Mouse (Mus musculus) hindbrain, embryonic 14.5 days (tissue): ENCODE measurements around the gene Gm8127. TPM values are rescaled to one million over a fixed set of nuclear protein-coding genes. Genes with fewer than 3 reads are reported as not detected.
"Not testable (repeated sequence)": the region's sequence is repeated elsewhere in the genome, so short reads cannot be mapped to it uniquely, and the experiment has no call there.

ENCODE experiments used
- ATAC-seq: fragments of 200-750 bp; cut with Nextera tagmentation; 2 replicates; pipeline ENCODE4 v1.8.0; 2017; ENCODE audit warnings: moderate number of reproducible peaks, mild to moderate bottlenecking, moderate TSS enrichment, moderate library complexity; ENCODE audit not compliant: low FRiP score
- DNase-seq: peaks from one replicate; pipeline ENCODE4 v3.0.0-alpha.2; 2015; ENCODE audit warnings: low spot score
- H3K27ac ChIP-seq: fragments of 300-500 bp; sonication (generic); 2 replicates; pipeline ENCODE4 v1.5.1; 2014; ENCODE audit warnings: mild to moderate bottlenecking, moderate library complexity
- H3K27me3 ChIP-seq: fragments of 300-500 bp; sonication (generic); 2 replicates; pipeline ENCODE4 v1.6.1; 2014; ENCODE audit warnings: mild to moderate bottlenecking, low read length, mixed read lengths; ENCODE audit not compliant: control insufficient read depth, insufficient read depth
- H3K36me3 ChIP-seq: fragments of 300-500 bp; sonication (generic); replicated peaks from 2 replicates; pipeline ENCODE4 v1.6.1; 2014; ENCODE audit not compliant: control insufficient read depth, insufficient read depth
- H3K4me1 ChIP-seq: fragments of 300-500 bp; sonication (generic); replicated peaks from 2 replicates; pipeline ENCODE4 v1.6.1; 2014; ENCODE audit warnings: antibody characterized with exemption, low read length, mixed read lengths; ENCODE audit not compliant: control insufficient read depth, insufficient read depth
- H3K4me2 ChIP-seq: fragments of 300-500 bp; sonication (generic); replicated peaks from 2 replicates; pipeline ENCODE4 v1.6.1; 2014; ENCODE audit warnings: mild to moderate bottlenecking, moderate library complexity
- H3K4me3 ChIP-seq: fragments of 300-500 bp; sonication (generic); replicated peaks from 2 replicates; pipeline ENCODE4 v1.5.1; 2014; ENCODE audit warnings: mild to moderate bottlenecking, low read length
- H3K9ac ChIP-seq: fragments of 300-500 bp; sonication (generic); 2 replicates; pipeline ENCODE4 v1.6.1; 2014
- H3K9me3 ChIP-seq: fragments of 300-500 bp; sonication (generic); 2 replicates; pipeline ENCODE4 v1.6.1; 2016; ENCODE audit warnings: low read length; ENCODE audit not compliant: control insufficient read depth
- WGBS: fragments of 180-500 bp; shearing (Covaris S2); extraction: QIAGEN DNeasy Blood & Tissue Kit; methylation state at CpG from one replicate; pipeline ENCODE4 v1.1.7; 2014; 5-methylcytosine and 5-hydroxymethylcytosine counted together
- polyA plus RNA-seq: library from polyadenylated mRNA; unstranded; fragments of >200 nt; fragmentation: Nextera tagmentation; extraction: Ambion mirVana; gene quantifications from 2 replicates; pipeline ENCODE4 v1.2.1, GENCODE M21; 2014

The Gm8127 gene
- polyA plus RNA-seq, 1 experiment from 2014 or later, result not detected

DNA sequence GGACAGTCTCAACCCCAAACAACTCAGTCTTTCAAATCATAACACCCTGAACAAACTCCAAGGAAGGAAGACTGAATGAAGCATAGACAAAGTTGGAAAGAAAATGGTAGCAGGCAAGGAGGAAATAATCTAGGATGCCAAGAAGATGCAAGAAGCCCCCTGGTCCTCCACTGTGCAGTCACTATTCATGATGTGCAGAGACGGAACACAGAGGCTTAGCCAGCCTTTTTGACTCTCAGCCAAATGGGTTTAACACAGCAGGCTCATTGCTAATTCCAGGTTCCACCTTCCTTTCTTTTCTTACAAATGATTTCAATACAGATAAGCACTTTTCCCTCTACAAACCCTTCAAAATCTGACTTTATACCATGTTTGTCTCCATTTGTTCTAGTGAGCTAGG lies 20.5 kb downstream of the Gm8127 start:
- H3K4me2 ChIP-seq, H3K9ac ChIP-seq, H3K4me1 ChIP-seq, H3K9me3 ChIP-seq, H3K27ac ChIP-seq, DNase-seq, H3K27me3 ChIP-seq, H3K4me3 ChIP-seq, H3K36me3 ChIP-seq, ATAC-seq: not testable (repeated sequence)
- 63% methylated on average over 1 of the region's 1 CpGs for WGBS

DNA sequence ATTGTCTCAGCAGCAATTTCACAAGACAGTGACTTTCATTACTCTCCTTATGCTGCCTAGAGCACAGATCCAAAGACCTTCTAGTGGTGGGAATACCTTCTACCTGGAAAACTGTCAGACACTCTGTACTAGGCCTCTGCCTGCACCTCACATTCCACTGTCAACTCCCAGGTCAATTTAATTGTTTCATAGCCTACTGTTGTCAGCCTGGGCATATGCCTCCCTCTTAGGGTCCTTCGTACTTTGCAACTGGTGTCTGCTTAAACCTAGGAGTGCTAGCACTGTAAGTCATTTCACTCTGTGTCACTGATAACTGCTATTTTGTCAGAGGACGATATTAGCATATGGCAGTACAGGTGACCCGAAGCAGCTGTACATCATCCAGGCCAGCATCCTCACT lies 24.4 kb downstream of the Gm8127 start:
- DNase-seq, H3K9me3 ChIP-seq, H3K4me3 ChIP-seq, H3K9ac ChIP-seq, H3K36me3 ChIP-seq, H3K27ac ChIP-seq, H3K4me1 ChIP-seq, H3K27me3 ChIP-seq, ATAC-seq, H3K4me2 ChIP-seq: not testable (repeated sequence)
- 90% methylated on average over 3 of the region's 3 CpGs for WGBS

DNA sequence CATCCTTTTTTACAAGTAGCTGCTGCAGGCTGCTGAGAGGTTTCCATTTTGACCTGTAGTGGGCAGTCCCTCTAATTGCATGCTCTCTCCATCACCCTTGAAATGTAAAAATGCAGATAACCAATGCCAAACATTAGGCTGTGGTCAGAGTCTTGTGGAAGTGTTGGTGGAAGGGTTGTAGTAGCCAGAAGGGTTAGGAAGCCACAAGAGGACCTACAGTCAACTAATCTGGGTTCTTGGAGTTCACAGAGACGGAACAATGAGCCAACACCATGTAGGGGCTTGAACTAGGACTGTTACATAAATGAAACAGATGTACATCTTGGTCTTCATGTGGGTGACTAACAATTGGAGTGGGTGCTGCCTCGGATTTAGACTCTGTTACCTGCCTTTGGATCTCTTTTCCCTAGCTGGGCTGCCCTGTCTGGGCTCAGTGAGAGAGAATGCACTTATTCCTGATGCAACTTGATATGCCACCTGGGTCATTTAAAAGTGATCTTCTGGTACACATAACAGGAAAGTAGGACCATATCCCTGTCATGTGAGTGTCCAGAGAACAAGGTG lies 25.0 kb downstream of the Gm8127 start:
- ATAC-seq, H3K4me2 ChIP-seq, H3K4me1 ChIP-seq, H3K36me3 ChIP-seq, H3K27me3 ChIP-seq, H3K27ac ChIP-seq, H3K4me3 ChIP-seq, DNase-seq, H3K9me3 ChIP-seq, H3K9ac ChIP-seq: not testable (repeated sequence)
- 57% methylated on average over 2 of the region's 2 CpGs for WGBS

DNA sequence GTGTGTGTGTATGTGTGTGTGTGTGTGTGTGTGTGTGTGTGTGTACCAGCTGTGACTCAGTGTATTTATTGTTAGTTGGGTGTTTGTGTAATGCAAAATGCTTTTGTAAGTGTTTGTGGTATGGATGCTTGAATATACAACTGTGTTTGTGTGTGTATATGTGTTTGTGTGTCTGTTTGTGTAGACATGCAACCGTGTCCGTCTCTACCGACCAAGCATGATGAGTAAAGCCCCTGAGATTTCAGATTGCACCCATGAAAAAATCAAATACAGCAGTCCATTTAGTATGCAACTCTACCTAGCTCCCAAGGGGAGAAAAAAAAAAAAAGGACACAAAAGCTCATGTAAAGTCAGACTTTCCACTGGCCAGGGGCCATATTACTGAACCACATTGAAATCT lies 30.2 kb downstream of the Gm8127 start:
- WGBS, result 91% methylated on average over 3 of the region's 3 CpGs
- H3K4me1 ChIP-seq, H3K27me3 ChIP-seq, DNase-seq, H3K4me3 ChIP-seq, ATAC-seq, H3K36me3 ChIP-seq, H3K9ac ChIP-seq, H3K4me2 ChIP-seq, H3K27ac ChIP-seq, H3K9me3 ChIP-seq: not testable (repeated sequence)

GRCm38 (mm10) chr14:43258349-43258748 lies 35.3 kb downstream of the Gm8127 start, which contains the start of gene Gm8126:
Gm8126 (plus strand) TSS chr14:43258649.
- H3K36me3 ChIP-seq, H3K4me1 ChIP-seq, H3K4me2 ChIP-seq, H3K9me3 ChIP-seq, ATAC-seq, H3K27me3 ChIP-seq, H3K27ac ChIP-seq, H3K9ac ChIP-seq, H3K4me3 ChIP-seq, DNase-seq: not testable (repeated sequence)
- 84% methylated on average over 3 of the region's 4 CpGs for WGBS

DNA sequence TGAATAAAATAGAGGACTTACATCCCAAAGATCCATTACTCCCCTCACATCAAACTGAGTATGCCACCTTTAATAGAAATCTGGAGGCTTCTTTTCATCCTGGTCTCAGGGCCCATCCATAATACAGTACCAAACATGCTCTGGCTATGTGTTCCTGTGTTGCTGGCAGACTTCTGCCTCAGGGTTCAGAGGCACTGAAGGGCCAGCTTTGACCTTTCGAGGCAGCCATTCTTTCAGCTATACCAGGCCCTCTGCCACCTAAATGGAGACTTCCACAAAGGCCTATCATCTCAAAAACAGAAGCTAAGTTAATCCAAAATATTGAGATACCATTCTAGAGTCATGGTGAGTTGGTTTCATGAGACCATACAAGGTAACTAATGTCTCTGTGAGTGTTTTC lies 37.1 kb downstream of the Gm8127 start:
- H3K4me3 ChIP-seq, DNase-seq, ATAC-seq, H3K4me2 ChIP-seq, H3K9me3 ChIP-seq, H3K27me3 ChIP-seq, H3K27ac ChIP-seq, H3K9ac ChIP-seq, H3K36me3 ChIP-seq, H3K4me1 ChIP-seq: not testable (repeated sequence)
- 87% methylated on average over 1 of the region's 1 CpGs for WGBS

DNA sequence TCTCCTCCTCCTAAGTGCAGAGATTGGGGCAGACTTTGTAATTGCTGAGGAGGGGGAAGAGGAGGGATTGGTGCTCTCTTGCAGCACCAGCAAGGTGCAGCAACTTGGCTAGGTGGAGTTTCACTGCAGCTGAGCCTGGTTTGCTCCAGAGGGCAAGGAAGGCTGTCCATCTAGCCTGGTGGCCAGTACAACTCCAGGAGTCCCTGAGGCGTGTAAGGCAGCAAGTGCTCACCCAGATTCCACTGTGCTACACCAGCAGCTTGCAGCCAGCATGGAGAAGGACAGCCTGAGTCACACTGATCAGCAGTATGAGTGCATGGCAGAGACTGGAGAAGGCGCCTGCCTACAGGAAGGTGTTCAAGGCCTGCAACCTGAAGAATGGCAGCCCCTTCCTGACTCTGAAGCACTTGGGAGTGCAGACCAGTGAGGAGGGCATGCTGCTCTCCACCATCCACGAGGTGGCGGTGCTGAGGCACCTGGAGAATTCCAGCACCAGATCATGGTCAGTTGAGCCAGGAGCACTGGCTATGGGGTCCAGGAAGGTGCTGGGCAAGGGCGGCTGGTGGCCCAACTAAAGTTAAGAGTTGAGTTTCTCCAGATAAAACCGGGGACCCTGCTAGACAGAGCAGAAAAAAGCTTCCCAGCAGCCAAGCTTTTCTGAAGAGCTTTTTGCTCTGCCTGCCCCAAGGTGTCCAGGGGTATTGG lies 42.9 kb downstream of the Gm8127 start:
- not testable (repeated sequence) for H3K4me3 ChIP-seq, H3K4me1 ChIP-seq, H3K36me3 ChIP-seq, DNase-seq, H3K9ac ChIP-seq, ATAC-seq, H3K4me2 ChIP-seq, H3K27ac ChIP-seq, H3K9me3 ChIP-seq, H3K27me3 ChIP-seq
- WGBS, result 39% methylated on average over 5 of the region's 6 CpGs

- WGBS, result 22% methylated on average over 10 of the region's 12 CpGs
- H3K27ac ChIP-seq, H3K9me3 ChIP-seq: not testable (repeated sequence)
Measured at GRCm38 (mm10) chr14:43249611-43250170, 43.9 kb downstream of the Gm8127 start.

More at GRCm38 (mm10) chr14:43249611-43250170, 43.9 kb downstream of the Gm8127 start:
- H3K36me3 ChIP-seq, H3K9ac ChIP-seq, H3K4me2 ChIP-seq, H3K27me3 ChIP-seq, DNase-seq, H3K4me1 ChIP-seq, ATAC-seq, H3K4me3 ChIP-seq: not testable (repeated sequence)
